Comparison of ENCODE assay signal across 9 mouse cellular contexts in genomic region chr13:73512776-73513673, GRCm38 (mm10). TPM values are rescaled to one million over a fixed set of nuclear protein-coding genes. Genes with fewer than 3 reads are reported as not detected.
DNase-seq lines count a peak whose midpoint lies in the region; ATAC-seq and TF ChIP-seq lines count a peak whose summit lies in the region.
"Had no signal": no experiment of that assay in that cellular context is flagged by ENCODE, and none has a peak within 500 bp of the region (broad histone marks: within the 10 kb centered on the region; RNA-seq: fewer than 3 reads in every experiment).

No protein-coding gene starts in this region.

- no peak overlapping the region for H3K4me2 ChIP-seq in lung, embryonic 14.5 days
- H3K4me2 ChIP-seq: heart, embryonic 15.5 days had no signal

- ATAC-seq in G1E (ENCODE audit: extremely low read depth, insufficient number of reproducible peaks, low FRiP score, poor library complexity, severe bottlenecking) = peak; percentile 49; the same call in 1 of the 2 replicates
- ATAC-seq in lung, embryonic 14.5 days (ENCODE audit: insufficient read depth) = peak; percentile 53; the same call in 1 of the 2 replicates

- no peak overlapping the region for H3K27ac ChIP-seq in forebrain, embryonic 10.5 days
- no peak overlapping the region for H3K27ac ChIP-seq in hindbrain, embryonic 10.5 days
- no peak overlapping the region for H3K27ac ChIP-seq in lung, embryonic 14.5 days (ENCODE audit: low read depth)
- H3K27ac ChIP-seq: heart, embryonic 15.5 days had no signal

- no peaks in the 10 kb centered on the region for H3K36me3 ChIP-seq in G1E (replicated peaks)
- peaks cover 90% of the 10 kb centered on the region for H3K36me3 ChIP-seq in forebrain, embryonic 10.5 days (replicated peaks)
- peaks cover 88% of the 10 kb centered on the region for H3K36me3 ChIP-seq in hindbrain, embryonic 10.5 days
- peaks cover 86% of the 10 kb centered on the region for H3K36me3 ChIP-seq in lung, embryonic 14.5 days (ENCODE audit: insufficient read depth)

- H3K4me3 ChIP-seq in G1E (ENCODE audit: low read depth, low read length) = no peak overlapping the region
- H3K4me3 ChIP-seq in forebrain, embryonic 10.5 days = no peak overlapping the region
- H3K4me3 ChIP-seq in hindbrain, embryonic 10.5 days = no peak overlapping the region
- H3K4me3 ChIP-seq in lung, embryonic 14.5 days (ENCODE audit: low read depth, low read length) = no peak overlapping the region
- H3K4me3 ChIP-seq: heart, embryonic 15.5 days had no signal

- H3K27me3 ChIP-seq in G1E (ENCODE audit: insufficient read depth, low read length) = no peaks in the 10 kb centered on the region
- no peaks in the 10 kb centered on the region for H3K27me3 ChIP-seq in forebrain, embryonic 10.5 days (ENCODE audit: poor library complexity, severe bottlenecking)
- no peaks in the 10 kb centered on the region for H3K27me3 ChIP-seq in hindbrain, embryonic 10.5 days (ENCODE audit: insufficient read depth, poor library complexity, severe bottlenecking)
- no peaks in the 10 kb centered on the region for H3K27me3 ChIP-seq in lung, embryonic 14.5 days (ENCODE audit: insufficient read depth, low read length)
- H3K27me3 ChIP-seq: heart, embryonic 15.5 days had no signal

- no peaks in the 10 kb centered on the region for H3K9me3 ChIP-seq in G1E (replicated peaks)
- no peaks in the 10 kb centered on the region for H3K9me3 ChIP-seq in forebrain, embryonic 10.5 days
- no peaks in the 10 kb centered on the region for H3K9me3 ChIP-seq in hindbrain, embryonic 10.5 days
- no peaks in the 10 kb centered on the region for H3K9me3 ChIP-seq in lung, embryonic 14.5 days (ENCODE audit: low read depth, low read length)
- H3K9me3 ChIP-seq: heart, embryonic 15.5 days had no signal

- H3K4me1 ChIP-seq in G1E (ENCODE audit: insufficient read depth, low read depth, low read length) = no peaks in the 10 kb centered on the region
- H3K4me1 ChIP-seq in forebrain, embryonic 10.5 days = no peaks in the 10 kb centered on the region
- H3K4me1 ChIP-seq in hindbrain, embryonic 10.5 days (replicated peaks) = no peaks in the 10 kb centered on the region; the same call in 1 of the 2 replicates
- H3K4me1 ChIP-seq in lung, embryonic 14.5 days (ENCODE audit: insufficient read depth) = no peaks in the 10 kb centered on the region
- H3K4me1 ChIP-seq: heart, embryonic 15.5 days had no signal

- H3K9ac ChIP-seq in lung, embryonic 14.5 days = no peak overlapping the region
- H3K9ac ChIP-seq: heart, embryonic 15.5 days had no signal

- DNase-seq in G1E (ENCODE audit: low spot score) = peak; percentile 49
- peak; percentile 65 for DNase-seq in c-Kit-negative CD71-positive TER-119-positive erythroid progenitor cells, embryonic 14.5 days (ENCODE audit: low read depth, low spot score)
- DNase-seq in forebrain, embryonic 10.5 days (ENCODE audit: extremely low spot score, low spot score) = peak; percentile 76
- peak; percentile 78 for DNase-seq in hindbrain, embryonic 10.5 days (ENCODE audit: low spot score)
- peak; percentile 73 to 89 for DNase-seq in layer of hippocampus, adult 18-20 months (ENCODE audit: low spot score in 2 of 2)
- DNase-seq in lung, embryonic 14.5 days = peak; percentile 91
- peak; percentile 23 for DNase-seq in ovary, adult 18-20 months (ENCODE audit: low spot score)
- peak; percentile 84 for DNase-seq in thymus, postnatal 0 days (ENCODE audit: low spot score)

- TF ChIP-seq CTCF in G1E (IDR thresholded peaks at IDR 0.05; ENCODE audit: low read depth, low read length) = peak; percentile 70
- peak; percentile 93 for TF ChIP-seq CTCF in lung, embryonic 14.5 days (IDR thresholded peaks at IDR 0.05; ENCODE audit: low read depth)

- WGBS in forebrain, embryonic 10.5 days = 65% methylated on average over 13 of the region's 13 CpGs
- 63% methylated on average over 13 of the region's 13 CpGs for WGBS in hindbrain, embryonic 10.5 days
- WGBS in lung, embryonic 14.5 days = 56% methylated on average over 13 of the region's 13 CpGs

RNA-seq across cellular contexts. Expression of gene Slc6a3, which starts 23.5 kb away (rescaled TPM):
- not detected in 2 replicates for total RNA-seq in G1E (2014; fragmentation: Nextera tagmentation)
- total RNA-seq in G1E (2017) = 0.06 TPM in 1 of 2 replicates, not detected in the other
- not detected in 2 replicates for polyA plus RNA-seq in G1E (2012)
- 0.11 and 0.22 TPM in 2 replicates for polyA plus RNA-seq in forebrain, embryonic 10.5 days (2016; fragmentation: Nextera tagmentation; extraction: Ambion mirVana)
- 0.05 and 0.10 TPM in 2 replicates for polyA plus RNA-seq in hindbrain, embryonic 10.5 days (2016; fragmentation: Nextera tagmentation; extraction: Ambion mirVana)
- total RNA-seq in layer of hippocampus, adult 18-20 months (2021) = under 1 TPM; 0.15 to 0.27 TPM
- 0.14 and 0.24 TPM in 2 replicates for polyA plus RNA-seq in lung, embryonic 14.5 days (2014; fragmentation: Nextera tagmentation; extraction: Ambion mirVana)
- polyA plus RNA-seq in thymus, postnatal 0 days (2015; fragmentation: Nextera tagmentation; extraction: Ambion mirVana) = 0.05 and 0.10 TPM in 2 replicates

RNA-seq across cellular contexts. Expression of gene Lpcat1, which starts 46.0 kb away (rescaled TPM):
- 42.1 TPM in 1 of 2 replicates, not detected in the other for total RNA-seq in G1E (2014; fragmentation: Nextera tagmentation)
- total RNA-seq in G1E (2017) = 0.05 TPM in 1 of 2 replicates, not detected in the other
- not detected in 2 replicates for polyA plus RNA-seq in G1E (2012)
- polyA plus RNA-seq in forebrain, embryonic 10.5 days (2016; fragmentation: Nextera tagmentation; extraction: Ambion mirVana) = 63.5 and 67.3 TPM in 2 replicates
- 58.1 and 66.3 TPM in 2 replicates for polyA plus RNA-seq in hindbrain, embryonic 10.5 days (2016; fragmentation: Nextera tagmentation; extraction: Ambion mirVana)
- 10 to 100 TPM; 35.0 to 37.7 TPM for total RNA-seq in layer of hippocampus, adult 18-20 months (2021)
- polyA plus RNA-seq in lung, embryonic 14.5 days (2014; fragmentation: Nextera tagmentation; extraction: Ambion mirVana) = 81.8 and 85.3 TPM in 2 replicates
- 15.7 and 18.0 TPM in 2 replicates for polyA plus RNA-seq in thymus, postnatal 0 days (2015; fragmentation: Nextera tagmentation; extraction: Ambion mirVana)

Comparison
In these comparisons a context has a peak if more than half of its experiments do, and no peak if none do; other contexts are left out.
1. DNase-seq: peak in every context shown above with its lines; median percentile 91 in lung, embryonic 14.5 days; 84 in thymus, postnatal 0 days; 81 in layer of hippocampus, adult 18-20 months; 78 in hindbrain, embryonic 10.5 days; 76 in forebrain, embryonic 10.5 days; 65 in c-Kit-negative CD71-positive TER-119-positive erythroid progenitor cells, embryonic 14.5 days; 49 in G1E; 23 in ovary, adult 18-20 months.
2. RNA of gene Lpcat1, which starts 46.0 kb away (polyA plus RNA-seq): 81.8 to 85.3 TPM in lung, embryonic 14.5 days, 63.5 to 67.3 TPM in forebrain, embryonic 10.5 days, 58.1 to 66.3 TPM in hindbrain, embryonic 10.5 days and 15.7 to 18.0 TPM in thymus, postnatal 0 days; not detected in G1E; every median in the first group is over 10 times any median in the second.